Mouse (Mus musculus): ENCODE measurements around the gene Cdk4.
A peak's percentile ranks its signal among the peaks of the same experiment; 100 is the strongest.
"Not testable (repeated sequence)": the region's sequence is repeated elsewhere in the genome, so short reads cannot be mapped to it uniquely, and the experiment has no call there.

The Cdk4 gene

DNA sequence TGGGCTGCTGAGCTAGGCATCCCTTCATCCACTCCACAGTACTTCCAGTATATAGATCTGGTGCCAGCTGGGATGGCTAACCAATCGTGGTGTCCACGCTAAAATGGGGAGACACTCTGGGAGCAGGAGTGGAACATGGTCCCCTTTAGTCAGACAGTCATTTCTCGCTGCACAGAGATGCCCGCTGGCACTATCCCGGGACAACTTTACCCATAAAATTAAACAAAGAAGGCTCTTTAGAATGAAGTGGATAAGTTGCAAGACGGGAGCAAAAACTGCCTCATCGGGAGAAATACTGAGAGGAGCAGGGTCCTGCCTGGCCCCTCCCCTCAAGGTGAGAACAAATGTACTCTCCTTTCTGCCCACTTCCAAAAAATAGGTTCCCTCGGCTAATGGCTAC, 4.6 kb upstream of the Cdk4 start:
- DNase-seq: no peak

GRCm38 (mm10) chr10:127059174-127059967, 4.0 kb upstream of the Cdk4 start:
- DNase-seq: peak; percentile 70

- DNase-seq: peak; percentile 87
Measured at GRCm38 (mm10) chr10:127059968-127060916, 3.1 kb upstream of the Cdk4 start, which contains the start of gene March9. March9 (minus strand) TSS chr10:127060184.

DNA sequence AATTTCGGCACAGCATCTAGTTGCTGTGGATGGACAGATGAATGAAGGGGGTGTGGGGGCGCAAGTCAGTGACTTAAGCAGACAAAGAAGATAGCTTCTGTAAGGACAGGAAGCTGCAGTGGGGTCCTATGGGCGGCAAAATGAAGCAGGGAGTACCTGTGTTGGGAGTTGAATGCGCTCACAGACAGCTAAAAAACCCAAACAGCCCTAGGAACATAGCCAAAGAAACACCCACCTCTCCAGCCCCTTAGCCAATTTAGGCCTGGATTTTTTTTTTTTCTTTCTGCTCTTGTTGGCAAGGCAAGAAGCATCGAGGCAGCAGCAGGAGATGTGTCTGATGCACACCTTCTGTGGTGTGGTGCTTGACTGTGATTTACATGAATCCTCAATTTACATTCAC, 2.2 kb upstream of the Cdk4 start:
- no peak for DNase-seq

GRCm38 (mm10) chr10:127061513-127061912, 1.8 kb upstream of the Cdk4 start:
- DNase-seq: no peak

DNA sequence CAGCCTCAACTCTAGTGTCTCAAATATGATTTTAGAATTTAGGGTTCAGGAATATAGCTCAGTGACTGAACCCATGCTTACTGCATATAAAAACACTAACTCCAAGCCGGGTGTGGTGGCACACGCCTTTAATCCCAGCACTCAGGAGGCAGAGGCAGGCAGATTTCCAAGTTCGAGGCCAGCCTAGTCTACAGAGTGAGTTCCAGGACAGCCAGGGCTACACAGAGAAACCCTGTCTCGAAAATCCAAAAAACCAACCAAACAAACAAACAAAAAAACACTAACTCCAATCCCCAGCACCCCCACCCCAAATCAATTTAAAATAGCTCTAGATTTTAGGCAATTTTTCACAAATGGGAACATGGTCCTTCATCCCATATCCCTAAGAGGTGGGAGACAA, 1.2 kb upstream of the Cdk4 start:
- DNase-seq: not testable (repeated sequence)

DNA sequence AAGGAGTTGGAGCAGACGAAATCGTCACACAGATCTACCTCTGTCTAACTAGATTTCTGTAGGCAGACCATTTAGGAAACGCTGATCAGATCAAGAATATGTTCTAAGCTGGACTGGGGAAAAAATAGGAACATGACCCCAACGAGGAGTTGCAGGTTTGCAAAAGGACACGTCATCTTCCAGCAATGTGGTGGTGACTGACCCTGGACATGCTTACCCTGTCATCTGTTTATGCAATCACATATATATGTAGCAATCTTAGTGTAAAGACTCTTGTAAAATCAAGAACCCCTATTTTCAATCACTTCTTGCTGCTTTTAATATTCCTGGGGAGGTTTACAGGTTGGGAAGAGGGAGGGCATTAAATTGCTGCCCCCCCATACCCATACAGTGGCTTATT, 831 bp upstream of the Cdk4 start:
- no peak for DNase-seq

GRCm38 (mm10) chr10:127063913-127064870, 858 bp downstream of the Cdk4 start:
- no peak for DNase-seq

DNA sequence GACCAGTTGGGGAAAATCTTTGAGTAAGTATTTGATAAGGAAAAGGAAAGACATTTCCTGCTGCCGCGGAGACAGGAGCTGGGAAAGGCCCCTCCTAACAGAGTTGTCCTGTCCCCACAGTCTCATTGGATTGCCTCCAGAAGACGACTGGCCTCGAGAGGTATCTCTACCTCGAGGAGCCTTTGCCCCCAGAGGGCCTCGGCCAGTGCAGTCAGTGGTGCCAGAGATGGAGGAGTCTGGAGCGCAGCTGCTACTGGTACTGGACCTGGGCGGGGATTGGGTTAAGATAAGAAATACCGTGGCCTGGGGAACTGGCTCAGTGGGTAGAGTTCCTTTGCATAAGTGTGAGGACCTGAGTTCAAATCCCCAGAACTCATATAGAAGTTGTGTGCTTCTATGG, 2.6 kb downstream of the Cdk4 start:
- DNase-seq: no peak

DNA sequence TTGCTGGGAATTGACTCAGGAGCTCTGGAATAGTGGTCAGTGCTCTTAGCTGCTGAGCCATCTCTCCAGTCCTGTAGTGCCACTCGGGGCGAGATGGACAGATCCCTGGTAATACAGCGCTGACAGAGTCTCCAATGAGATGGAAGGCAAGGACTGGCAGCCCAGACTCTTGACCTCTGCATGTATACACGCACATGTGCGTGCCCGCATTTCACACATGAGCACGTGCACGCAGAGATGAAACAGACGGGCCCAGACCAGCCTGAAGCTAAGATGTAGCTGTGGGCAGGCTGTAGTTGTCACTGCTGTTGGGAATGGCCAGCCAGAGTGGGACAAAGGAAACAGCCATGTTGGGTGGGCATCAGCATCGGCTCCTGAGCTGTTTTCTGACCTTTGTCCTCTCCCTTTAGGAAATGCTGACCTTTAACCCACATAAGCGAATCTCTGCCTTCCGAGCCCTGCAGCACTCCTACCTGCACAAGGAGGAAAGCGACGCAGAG, 3.2 kb downstream of the Cdk4 start:
- DNase-seq: no peak

DNA sequence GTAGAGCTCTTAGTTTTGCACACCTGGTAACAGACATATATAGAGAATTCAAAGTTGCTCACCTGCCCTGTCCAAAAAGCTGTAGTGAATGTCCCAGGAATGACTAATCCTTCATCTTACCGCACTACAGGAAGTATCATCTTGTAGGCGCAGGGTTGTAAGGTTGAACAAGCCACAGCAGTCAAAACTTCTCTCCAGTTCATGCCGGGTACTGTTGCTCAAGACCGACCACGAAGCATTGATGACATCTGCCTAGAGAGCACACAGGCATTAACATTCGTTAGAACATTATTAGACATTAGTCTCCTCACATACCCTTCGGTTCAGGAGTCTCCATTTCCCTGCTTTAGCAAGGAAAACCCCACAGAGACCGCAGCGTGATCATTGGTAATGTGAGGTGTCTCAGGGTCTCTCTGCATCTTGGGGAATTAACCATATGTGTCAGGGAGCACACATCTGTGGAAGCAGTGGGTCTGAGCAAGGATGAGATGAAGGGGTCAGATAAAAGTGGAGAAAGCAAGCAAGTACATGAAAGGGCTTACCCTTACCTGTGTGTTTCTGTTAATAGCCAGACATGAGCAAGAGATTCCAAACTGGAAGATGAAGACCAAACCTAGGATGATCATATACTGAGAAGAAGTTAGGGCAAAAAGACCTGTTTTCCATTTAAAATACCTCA, 5.2 kb downstream of the Cdk4 start:
- no peak for DNase-seq

GRCm38 (mm10) chr10:127069281-127070189, 6.2 kb downstream of the Cdk4 start:
- peak; percentile 86 for DNase-seq

DNA sequence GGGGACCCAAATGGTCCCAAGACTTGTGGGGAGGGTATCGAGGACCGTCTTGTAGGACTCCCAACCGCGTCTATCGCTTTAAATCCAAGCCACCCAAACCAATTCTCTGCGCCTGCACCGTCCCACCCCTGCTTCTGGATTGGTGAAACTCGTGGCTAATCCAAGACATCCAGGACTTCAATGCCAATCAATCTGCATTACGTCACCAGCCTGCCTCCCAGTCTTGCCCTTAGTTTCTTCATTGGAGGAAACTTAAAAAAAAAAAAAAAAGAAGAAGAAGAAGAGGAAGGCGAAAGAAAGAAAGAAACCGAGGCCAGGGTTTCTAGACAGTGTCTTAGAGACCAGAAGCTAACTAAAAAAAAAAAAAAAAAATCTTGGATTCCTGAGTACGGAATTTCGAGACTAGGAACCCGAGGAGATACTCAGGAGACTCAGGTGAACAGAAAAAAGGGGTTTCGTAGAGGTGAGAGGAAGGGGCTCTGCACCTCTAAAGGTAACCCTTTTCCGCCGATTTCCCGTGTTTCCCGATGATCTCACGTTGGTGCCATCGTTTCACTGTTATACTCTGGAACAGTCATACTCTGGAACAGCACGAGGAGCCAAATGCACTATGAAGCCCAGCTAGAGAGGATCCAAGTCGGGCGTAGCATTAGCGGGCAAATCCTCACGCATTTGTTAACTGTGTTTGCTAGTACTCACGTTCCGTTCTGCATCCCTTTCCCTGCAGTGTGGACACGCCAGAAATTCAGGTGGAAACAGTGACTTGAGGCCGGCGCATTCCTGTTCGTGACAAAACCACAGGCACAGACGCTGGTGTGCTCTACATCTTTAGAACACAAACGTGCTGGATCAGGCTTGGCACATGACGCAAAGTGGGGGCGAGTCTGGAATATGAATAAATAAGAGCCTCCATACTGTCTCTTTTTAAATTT, 7.1 kb downstream of the Cdk4 start, which contains the start of gene Tspan31:
Tspan31 (minus strand) TSS at position 75 of the 932 bp plus-strand sequence.
- DNase-seq: peak; percentile 96

DNA sequence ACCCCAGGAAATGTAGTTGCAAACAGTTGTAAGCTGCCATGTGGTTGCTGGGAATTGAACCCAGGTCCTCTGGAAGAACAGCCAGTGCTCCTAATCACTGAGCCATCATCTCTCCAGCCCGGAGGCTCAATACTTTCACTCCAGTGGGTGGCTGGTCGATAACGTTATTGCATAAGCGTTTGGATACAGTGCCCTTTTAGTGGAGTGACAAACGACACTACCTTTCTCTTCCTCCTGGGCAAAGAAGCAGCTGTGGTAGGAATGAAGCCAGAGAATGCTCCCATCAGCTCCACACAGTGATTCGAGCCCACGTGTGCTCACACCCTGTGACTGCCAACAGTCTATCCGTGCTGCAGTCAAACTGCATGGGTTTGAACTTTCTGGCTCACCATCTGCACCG, 7.9 kb downstream of the Cdk4 start:
- DNase-seq: no peak

GRCm38 (mm10) chr10:127072270-127072669, 8.9 kb downstream of the Cdk4 start:
- not testable (repeated sequence) for DNase-seq

DNA sequence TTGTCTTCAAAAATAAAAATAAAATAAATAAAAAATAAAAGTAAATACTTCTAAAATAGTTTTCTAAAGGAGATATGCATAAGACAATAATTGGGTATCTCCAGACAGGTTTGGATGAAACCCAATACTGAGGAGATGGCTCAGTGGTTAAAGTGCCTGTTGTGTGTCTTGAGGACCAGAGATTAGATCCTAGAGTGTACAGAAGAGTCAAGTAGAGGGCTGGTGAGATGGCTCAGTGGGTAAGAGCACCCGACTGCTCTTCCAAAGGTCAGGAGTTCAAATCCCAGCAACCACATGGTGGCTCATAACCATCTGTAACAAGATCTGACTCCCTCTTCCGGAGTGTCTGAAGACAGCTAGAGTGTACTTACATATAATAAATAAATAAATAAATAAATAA, 9.6 kb downstream of the Cdk4 start:
- not testable (repeated sequence) for DNase-seq

GRCm38 (mm10) chr10:127073981-127074380, 10.6 kb downstream of the Cdk4 start:
- no peak for DNase-seq

DNA sequence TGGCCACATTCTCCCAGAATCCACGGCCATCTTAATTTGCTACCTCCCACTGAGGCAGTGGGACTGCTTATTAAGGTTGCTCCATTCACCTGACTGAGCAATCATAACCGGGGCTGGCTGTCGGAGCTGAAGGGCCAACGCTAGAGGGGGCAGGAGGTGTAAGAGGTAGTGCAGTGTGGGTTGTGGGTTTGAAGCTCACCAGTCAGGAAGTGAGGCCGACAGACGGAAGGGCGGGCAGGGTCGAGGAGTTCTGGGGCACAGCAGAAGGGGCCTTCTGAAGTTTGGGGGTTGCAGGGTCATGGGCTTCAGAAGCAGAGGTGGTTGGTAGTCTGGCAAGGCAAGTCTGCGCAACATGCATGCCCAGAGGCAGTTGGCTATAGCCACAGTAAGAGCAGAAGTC, 11.7 kb downstream of the Cdk4 start, which contains the start of gene Agap2:
Agap2 (plus strand) TSS at position 205 of the 400 bp plus-strand sequence.
- DNase-seq: no peak

DNA sequence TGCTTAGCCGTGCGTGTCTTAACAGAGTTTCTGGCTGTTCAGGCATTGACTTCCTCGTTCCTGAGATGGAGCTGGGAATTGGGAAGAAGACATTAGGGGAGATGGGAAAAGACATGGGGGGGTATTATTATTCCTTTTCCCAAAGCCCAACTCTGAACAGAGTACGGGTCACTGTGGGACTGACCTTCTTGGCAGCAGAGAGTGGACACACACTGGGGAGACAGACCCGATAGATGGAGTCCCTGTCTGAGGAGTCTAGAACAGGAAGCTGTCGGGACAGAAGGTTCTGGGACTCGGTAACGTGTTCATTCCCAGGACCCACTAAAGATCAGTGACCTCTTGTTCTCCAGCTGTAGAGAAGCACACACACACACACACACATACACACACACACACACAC, 12.3 kb downstream of the Cdk4 start:
- no peak for DNase-seq

All from embryo, embryonic 11 days (tissue).